Mouse (Mus musculus) adrenal gland, postnatal 4 days (tissue): ENCODE data around the gene D2hgdh. TPM values are rescaled to one million over a fixed set of nuclear protein-coding genes. Genes with fewer than 3 reads are reported as not detected.

Experiments used
- total RNA-seq, 2 experiments: library from RNA; stranded (reverse); gene quantifications; 2 replicates each; pipeline ENCODE4 v1.2.3; 2021

D2hgdh gene
- total RNA-seq, 2 experiments from 2014 or later, result 40.9 to 41.9 TPM

Other genes starting within 250 kb of the D2hgdh start
- 100 to 1,000 TPM; 164 to 171 TPM for gene Stk25, start 166.2 kb upstream of the D2hgdh start, total RNA-seq
- 10 to 100 TPM; 22.5 to 25.4 TPM for gene Bok, start 139.2 kb upstream of the D2hgdh start, total RNA-seq
- 10 to 100 TPM; 79.9 to 87.1 TPM for gene Atg4b, start 73.4 kb upstream of the D2hgdh start, total RNA-seq
- gene Thap4, start 70.0 kb upstream of the D2hgdh start, total RNA-seq, result 10 to 100 TPM; 61.4 to 61.9 TPM
- 100 to 1,000 TPM; 112 to 121 TPM for gene Dtymk, start 23.0 kb upstream of the D2hgdh start, total RNA-seq
- gene Ing5, start 20.9 kb upstream of the D2hgdh start, total RNA-seq, result 10 to 100 TPM; 20.4 to 21.9 TPM
- gene Gal3st2, start 36.4 kb downstream of the D2hgdh start, total RNA-seq, result not detected
- under 1 TPM in 1 of 2 experiments, not detected in 1; 0.45 TPM for gene Gal3st2b, start 93.4 kb downstream of the D2hgdh start, total RNA-seq
- under 1 TPM; 0.08 to 0.11 TPM for gene Gal3st2c, start 165.6 kb downstream of the D2hgdh start, total RNA-seq
- not detected for gene Neu4, start 195.5 kb downstream of the D2hgdh start, total RNA-seq
- gene Pdcd1, start 227.6 kb downstream of the D2hgdh start, total RNA-seq, result not detected